Mouse (Mus musculus) hindbrain, embryonic 16.5 days (tissue): ENCODE measurements around the gene Smc4. TPM values are rescaled to one million over a fixed set of nuclear protein-coding genes. Genes with fewer than 3 reads are reported as not detected.
"Not testable (repeated sequence)": the region's sequence is repeated elsewhere in the genome, so short reads cannot be mapped to it uniquely, and the experiment has no call there.

Experiments
- ATAC-seq: fragments of 200-750 bp; cut with Nextera tagmentation; 2 replicates; pipeline ENCODE4 v1.8.0; 2017; ENCODE audit warnings: moderate TSS enrichment, moderate library complexity
- H3K27ac ChIP-seq: fragments of 300-500 bp; sonication (generic); 2 replicates; pipeline ENCODE4 v1.5.1; 2014; ENCODE audit warnings: low read depth, mild to moderate bottlenecking, control low read depth, low read length, moderate library complexity
- H3K27me3 ChIP-seq: fragments of 300-500 bp; sonication (generic); replicated peaks from 2 replicates; pipeline ENCODE4 v1.6.1; 2014; ENCODE audit warnings: low read length; ENCODE audit not compliant: control insufficient read depth, insufficient read depth
- H3K36me3 ChIP-seq: fragments of 300-500 bp; sonication (generic); 2 replicates; pipeline ENCODE4 v1.6.1; 2014; ENCODE audit warnings: mild to moderate bottlenecking, low read length, moderate library complexity, mixed read lengths; ENCODE audit not compliant: control insufficient read depth, insufficient read depth
- H3K4me1 ChIP-seq: fragments of 300-500 bp; sonication (generic); 2 replicates; pipeline ENCODE4 v1.6.1; 2014; ENCODE audit warnings: low read depth, low read length; ENCODE audit not compliant: control insufficient read depth, insufficient read depth
- H3K4me2 ChIP-seq: fragments of 300-500 bp; sonication (generic); 2 replicates; pipeline ENCODE4 v1.6.1; 2014; ENCODE audit warnings: mild to moderate bottlenecking, low read length, control low read depth, moderate library complexity
- H3K4me3 ChIP-seq: fragments of 300-500 bp; sonication (generic); 2 replicates; pipeline ENCODE4 v1.5.1; 2014; ENCODE audit warnings: mild to moderate bottlenecking, low read length, control low read depth, moderate library complexity
- H3K9ac ChIP-seq: fragments of 300-500 bp; sonication (generic); 2 replicates; pipeline ENCODE4 v1.6.1; 2014; ENCODE audit warnings: low read depth, mild to moderate bottlenecking, control low read depth, low read length, moderate library complexity
- H3K9me3 ChIP-seq: fragments of 300-500 bp; sonication (generic); 2 replicates; pipeline ENCODE4 v1.6.1; 2014; ENCODE audit warnings: mild to moderate bottlenecking, low read length, moderate library complexity; ENCODE audit not compliant: control insufficient read depth
- WGBS: fragments of 180-500 bp; shearing (Covaris S2); extraction: QIAGEN DNeasy Blood & Tissue Kit; methylation state at CpG from one replicate; pipeline ENCODE4 v1.1.7; 2014; 5-methylcytosine and 5-hydroxymethylcytosine counted together
- polyA plus RNA-seq: library from polyadenylated mRNA; unstranded; fragments of >200 nt; fragmentation: Nextera tagmentation; extraction: Ambion mirVana; gene quantifications from 2 replicates; pipeline ENCODE4 v1.2.1, GENCODE M21; 2015

Gene Smc4
- polyA plus RNA-seq, 1 experiment from 2014 or later: 37.5 TPM

GRCm38 (mm10) chr3:69005338-69006245, 1.1 kb downstream of the Smc4 start:
- H3K4me1 ChIP-seq: peaks cover 11% of the 10 kb centered on the region
- peak overlapping the region; percentile 96 for H3K4me3 ChIP-seq
- peak; percentile 65 for ATAC-seq
- H3K36me3 ChIP-seq: no peaks in the 10 kb centered on the region
- peak overlapping the region; percentile 75 for H3K9ac ChIP-seq
- no peaks in the 10 kb centered on the region for H3K9me3 ChIP-seq
- under 1% methylated on average over 72 of the region's 72 CpGs for WGBS
- no peaks in the 10 kb centered on the region for H3K27me3 ChIP-seq
- peak overlapping the region; percentile 86 for H3K27ac ChIP-seq
- H3K4me2 ChIP-seq: peak overlapping the region; percentile 94

DNA sequence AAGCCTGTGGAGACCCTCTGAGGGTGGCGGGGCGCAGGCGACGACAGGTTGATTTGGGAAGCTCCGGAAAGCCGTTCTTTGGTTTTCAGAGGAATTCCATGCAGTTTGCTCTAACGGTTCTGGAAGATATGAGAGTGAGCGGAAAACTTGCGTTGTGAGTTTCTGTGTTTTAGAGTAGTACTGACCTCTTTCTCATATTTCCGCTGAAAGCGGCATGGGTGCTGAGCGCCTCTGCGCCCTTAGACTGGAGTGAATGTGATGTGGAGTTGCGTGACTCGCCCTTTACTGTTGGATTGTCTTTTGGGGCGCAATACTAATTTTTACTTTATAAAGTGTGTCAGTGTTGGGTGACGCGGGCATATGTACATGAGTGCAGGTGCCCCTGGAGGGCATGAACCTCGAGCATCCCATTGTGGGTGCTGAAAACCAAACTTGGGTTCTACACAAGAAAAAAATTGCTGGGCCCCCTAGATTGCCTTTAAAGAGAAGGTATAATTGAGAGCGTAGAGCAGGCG, 1.8 kb downstream of the Smc4 start:
- Histone ChIP-seq H3K36me3 (no peaks in the 10 kb centered on the region), H3K9ac (peak overlapping the region; percentile 75), H3K4me1 (peaks cover 11% of the 10 kb centered on the region), H3K27me3 (no peaks in the 10 kb centered on the region), H3K4me3 (peak overlapping the region; percentile 96), H3K9me3 (no peaks in the 10 kb centered on the region), H3K4me2 (peak overlapping the region; percentile 94), H3K27ac (peak overlapping the region; percentile 86)
- WGBS: 6% methylated on average over 21 of the region's 21 CpGs
- ATAC-seq: no peak

DNA sequence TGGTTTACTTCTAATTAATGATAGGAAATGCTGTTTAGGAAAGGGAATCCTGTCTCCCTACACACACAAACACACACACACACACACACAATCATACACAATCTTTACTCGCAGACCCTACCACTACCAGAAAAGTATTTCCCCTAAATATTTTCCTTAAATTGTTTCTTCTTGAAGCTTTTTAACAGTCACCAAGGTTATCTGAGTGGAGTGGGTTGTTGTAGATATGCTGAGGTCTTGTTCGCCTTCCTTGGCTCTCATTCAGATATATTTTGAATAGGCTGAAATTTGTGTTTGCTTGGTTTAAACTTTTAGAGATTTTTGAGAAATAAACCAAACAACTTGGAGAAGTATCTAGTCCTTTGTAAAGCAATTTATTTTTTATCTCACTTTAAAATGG, 4.3 kb downstream of the Smc4 start:
- no peak overlapping the region for H3K4me3 ChIP-seq
- no peak overlapping the region for H3K27ac ChIP-seq
- H3K27me3 ChIP-seq: no peaks in the 10 kb centered on the region
- no peak overlapping the region for H3K9ac ChIP-seq
- no peak for ATAC-seq
- peaks cover 8% of the 10 kb centered on the region for H3K4me1 ChIP-seq
- H3K4me2 ChIP-seq: no peak overlapping the region
- WGBS: 90% methylated on average over 2 of the region's 2 CpGs
- H3K36me3 ChIP-seq: no peaks in the 10 kb centered on the region
- no peaks in the 10 kb centered on the region for H3K9me3 ChIP-seq

GRCm38 (mm10) chr3:69017181-69017580, 12.6 kb downstream of the Smc4 start:
- no peaks in the 10 kb centered on the region for H3K4me1 ChIP-seq
- H3K4me2 ChIP-seq: no peak overlapping the region
- no peak overlapping the region for H3K9ac ChIP-seq
- no peak overlapping the region for H3K27ac ChIP-seq
- H3K4me3 ChIP-seq: no peak overlapping the region
- no peaks in the 10 kb centered on the region for H3K36me3 ChIP-seq
- ATAC-seq: no peak
- 96% methylated on average over 3 of the region's 3 CpGs for WGBS
- H3K9me3 ChIP-seq: no peaks in the 10 kb centered on the region
- H3K27me3 ChIP-seq: no peaks in the 10 kb centered on the region

DNA sequence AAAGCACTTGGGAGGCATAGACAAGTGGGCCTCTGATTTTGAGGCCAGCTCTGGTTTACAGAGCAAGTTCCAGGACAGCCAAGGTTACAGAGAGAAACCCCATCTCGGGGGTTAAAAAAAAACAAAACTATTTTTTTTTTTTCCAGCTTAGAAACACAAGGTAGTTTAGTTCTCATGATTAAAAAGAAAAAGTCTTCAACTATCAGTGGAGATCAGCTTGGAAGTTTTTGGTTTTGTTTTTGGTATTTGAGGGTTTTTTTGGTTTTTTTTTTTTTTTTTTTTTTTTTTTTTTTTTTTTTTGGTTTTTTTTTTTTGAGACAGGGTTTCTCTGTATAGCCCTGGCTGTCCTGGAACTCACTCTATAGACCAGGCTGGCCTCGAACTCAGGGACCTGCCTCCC, 14.1 kb downstream of the Smc4 start:
- not testable (repeated sequence) for H3K4me3 ChIP-seq, H3K9ac ChIP-seq, H3K27ac ChIP-seq, ATAC-seq, H3K4me2 ChIP-seq, H3K27me3 ChIP-seq, H3K9me3 ChIP-seq, H3K36me3 ChIP-seq, H3K4me1 ChIP-seq
- WGBS: 99% methylated on average over 2 of the region's 2 CpGs

GRCm38 (mm10) chr3:69020285-69020684, 15.7 kb downstream of the Smc4 start:
- Histone ChIP-seq H3K4me3 (no peak overlapping the region), H3K4me1 (no peaks in the 10 kb centered on the region), H3K9me3 (no peaks in the 10 kb centered on the region), H3K4me2 (no peak overlapping the region), H3K9ac (no peak overlapping the region), H3K36me3 (no peaks in the 10 kb centered on the region), H3K27ac (no peak overlapping the region), H3K27me3 (no peaks in the 10 kb centered on the region)
- ATAC-seq: no peak
- WGBS: 100% methylated on average over 2 of the region's 2 CpGs

DNA sequence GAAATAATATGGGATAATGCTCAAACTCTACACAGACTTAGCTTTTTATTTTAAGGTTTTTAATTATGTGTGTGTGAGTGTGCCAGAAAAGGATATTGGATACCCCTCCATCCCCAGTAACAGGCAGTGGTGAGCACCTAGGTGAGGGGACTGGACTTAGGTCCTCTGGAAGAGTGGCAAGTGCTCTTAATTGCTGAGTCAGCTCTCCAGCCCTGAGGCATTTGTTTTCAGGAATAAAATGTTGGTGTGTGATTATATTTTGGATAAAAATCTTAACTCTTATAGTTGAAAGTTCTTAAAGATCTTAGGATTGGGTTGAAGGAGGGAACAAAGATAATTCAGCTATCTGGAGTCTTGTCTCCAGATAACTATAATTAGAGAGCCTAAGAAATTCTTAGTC, 16.2 kb downstream of the Smc4 start:
- no peak for ATAC-seq
- Histone ChIP-seq H3K4me2 (no peak overlapping the region), H3K9me3 (no peaks in the 10 kb centered on the region), H3K27ac (no peak overlapping the region), H3K36me3 (no peaks in the 10 kb centered on the region), H3K4me1 (no peaks in the 10 kb centered on the region), H3K27me3 (no peaks in the 10 kb centered on the region), H3K9ac (no peak overlapping the region), H3K4me3 (no peak overlapping the region)

DNA sequence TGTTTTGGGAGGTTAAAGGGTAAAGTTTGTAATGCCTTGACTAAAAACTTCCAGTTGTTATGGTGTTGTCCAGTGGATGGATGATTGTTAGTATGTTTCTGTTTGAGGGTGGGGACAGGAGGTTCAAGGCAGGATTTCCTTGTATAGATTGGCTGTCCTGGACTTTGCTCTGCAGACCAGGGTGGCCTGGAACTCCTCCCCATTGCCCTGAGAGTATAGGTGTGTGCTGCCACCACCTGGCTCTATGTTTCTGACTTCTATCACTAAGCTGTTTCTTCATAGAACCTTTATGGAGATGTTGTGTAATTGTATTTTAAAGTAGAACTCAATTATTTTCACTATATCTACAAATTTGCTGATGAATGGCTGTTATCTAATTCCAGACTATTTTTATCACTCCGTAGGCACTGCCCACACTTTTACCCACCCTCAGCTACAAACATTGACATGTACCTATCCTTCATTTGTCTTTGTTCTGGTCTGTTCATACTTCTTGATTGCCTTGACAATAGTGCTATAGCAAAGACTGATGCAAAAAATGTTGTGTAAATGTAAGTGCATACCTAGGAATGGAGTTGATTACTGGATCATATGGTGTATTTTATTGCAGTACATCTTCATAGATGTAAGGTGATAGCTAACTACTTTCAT, 21.7 kb downstream of the Smc4 start:
- Histone ChIP-seq H3K27ac (no peak overlapping the region), H3K27me3 (no peaks in the 10 kb centered on the region), H3K4me1 (no peaks in the 10 kb centered on the region), H3K36me3 (peaks cover 5% of the 10 kb centered on the region), H3K9ac (no peak overlapping the region), H3K4me3 (no peak overlapping the region), H3K4me2 (no peak overlapping the region), H3K9me3 (no peaks in the 10 kb centered on the region)
- ATAC-seq: no peak
- WGBS: 94% methylated on average over 1 of the region's 1 CpGs

DNA sequence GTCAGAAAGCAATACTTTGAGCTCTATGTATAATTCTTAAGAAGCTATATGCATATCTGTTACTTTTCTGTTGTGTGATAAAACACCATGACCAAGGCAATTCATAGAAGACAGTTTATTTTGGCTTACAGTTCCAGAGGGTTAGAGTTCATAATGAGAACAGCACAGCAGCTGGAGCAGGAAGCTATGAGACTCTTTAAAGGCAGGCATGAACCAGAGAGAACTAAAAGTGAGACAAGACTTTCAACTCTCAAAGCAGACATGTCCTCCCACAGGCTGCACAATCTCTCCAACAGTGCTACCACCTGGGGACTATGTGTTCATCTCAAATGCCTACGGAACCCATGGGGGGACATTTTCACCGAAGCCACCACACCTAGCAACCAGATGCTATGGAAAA, 35.6 kb downstream of the Smc4 start:
- no peak overlapping the region for H3K27ac ChIP-seq
- H3K27me3 ChIP-seq: no peaks in the 10 kb centered on the region
- H3K4me1 ChIP-seq: peaks cover 10% of the 10 kb centered on the region
- ATAC-seq: no peak
- H3K4me2 ChIP-seq: no peak overlapping the region
- WGBS: 70% methylated on average over 2 of the region's 2 CpGs
- peaks cover 2% of the 10 kb centered on the region for H3K36me3 ChIP-seq
- no peak overlapping the region for H3K9ac ChIP-seq
- H3K9me3 ChIP-seq: no peaks in the 10 kb centered on the region
- H3K4me3 ChIP-seq: no peak overlapping the region
